Mouse (Mus musculus) ovary, postnatal 14 days (tissue): Measurements from ENCODE around the gene Hrh3.

Source experiments
- DNase-seq: peaks from one replicate; pipeline ENCODE4 v3.0.0; 2022; ENCODE audit warnings: low spot score

Gene Hrh3

GRCm38 (mm10) chr2:180063338-180064131 lies 40.8 kb downstream of the Hrh3 start:
- DNase-seq, result no peak

DNA sequence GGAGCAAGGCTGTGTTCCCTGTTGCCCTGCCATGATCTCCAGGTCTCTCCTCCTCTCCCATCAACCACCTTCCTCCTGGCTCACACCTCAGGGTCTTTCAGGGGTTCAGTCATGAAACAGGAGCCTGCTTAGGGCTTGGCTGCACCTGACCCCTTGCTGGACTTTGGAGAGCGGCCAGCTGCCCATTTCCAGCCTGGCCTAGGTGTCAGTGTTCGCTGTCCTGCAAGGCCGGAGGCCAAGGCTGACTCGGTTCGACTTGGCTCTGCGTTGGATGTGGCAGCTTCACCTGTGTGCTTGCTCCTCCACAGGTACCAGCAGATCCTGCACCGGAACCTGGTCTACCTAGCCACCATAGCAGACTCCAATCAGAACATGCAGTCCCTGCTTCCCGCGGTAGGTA lies 51.3 kb downstream of the Hrh3 start:
- DNase-seq, result no peak

DNA sequence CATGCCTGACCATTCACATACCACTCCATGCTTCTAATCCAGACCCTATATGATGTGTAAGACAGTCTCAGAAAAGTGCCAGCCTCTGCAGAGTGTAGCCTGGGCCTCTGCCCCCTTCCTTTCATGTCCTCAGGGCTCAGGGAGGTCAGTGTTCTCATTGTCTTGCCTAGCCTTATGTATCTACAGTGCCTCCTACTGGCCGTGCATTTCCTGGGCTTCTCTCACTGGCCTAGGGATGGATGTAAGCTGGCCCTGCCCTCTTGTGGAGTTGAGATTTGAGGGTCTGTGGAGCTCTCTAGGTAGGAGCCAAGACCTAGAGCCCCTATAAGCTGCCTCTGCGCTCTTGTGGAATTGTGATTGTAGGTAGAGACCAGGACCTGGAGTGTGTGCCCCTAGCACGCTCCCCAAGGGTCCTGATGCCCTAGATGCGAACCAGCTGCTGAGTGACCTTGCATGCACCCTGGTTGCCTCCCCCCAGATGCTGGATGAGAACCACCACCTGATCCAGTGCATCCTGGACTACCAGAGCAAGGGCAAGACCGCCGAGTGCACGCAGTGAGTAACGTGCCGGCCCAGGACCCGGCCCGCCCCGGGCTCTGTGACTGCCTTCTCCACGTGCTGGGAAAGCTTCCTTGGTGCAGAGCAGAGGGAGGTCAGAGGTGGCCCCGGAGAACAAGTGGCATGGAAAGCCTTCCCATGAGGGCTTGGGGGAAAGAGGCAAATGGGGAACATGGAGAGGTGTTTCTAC lies 52.1 kb downstream of the Hrh3 start:
- DNase-seq, result no peak

DNA sequence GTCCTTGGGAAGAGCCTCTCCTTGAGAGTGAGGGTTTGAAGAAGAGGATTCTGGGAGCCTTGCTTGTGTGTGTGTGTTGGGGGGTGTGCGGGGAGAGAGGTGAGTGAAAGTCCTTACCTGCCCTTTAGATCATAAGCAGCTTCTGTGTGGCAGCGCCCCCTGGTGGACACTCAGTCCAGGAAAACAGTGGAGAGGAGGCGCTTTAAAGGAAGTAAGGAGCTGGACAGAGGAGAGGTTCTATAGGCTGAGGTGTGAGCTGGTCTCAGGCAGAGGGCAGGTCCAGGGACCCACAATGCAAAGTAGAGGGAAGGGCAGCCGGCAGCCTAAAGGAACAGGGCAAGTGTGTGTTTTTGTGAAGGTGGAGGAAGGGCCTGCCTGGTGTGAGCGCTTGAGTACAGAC lies 53.3 kb downstream of the Hrh3 start:
- DNase-seq, result peak; percentile 75
